Mouse (Mus musculus) gastrocnemius, postnatal 10 days (tissue): ENCODE measurements at regions not wholly inside any gene's neighbourhood (a gene's known extent, or its start where the extent isn't known, plus 50 kb on each side); places are given as distances from the start of the nearest gene placed in this dataset.

ENCODE experiments used
- DNase-seq: peaks from one replicate; pipeline ENCODE4 v3.0.0; 2021; ENCODE audit warnings: mixed read lengths

- DNase-seq, result no peak
Measured at GRCm38 (mm10) chr14:66479181-66479580, 470.2 kb upstream of the Gulo start.

GRCm38 (mm10) chr14:66478562-66478961, 469.6 kb upstream of the Gulo start:
- DNase-seq, result no peak

GRCm38 (mm10) chr14:66475026-66475425, 466.0 kb upstream of the Gulo start:
- no peak for DNase-seq

- DNase-seq, result no peak
Measured at GRCm38 (mm10) chr14:66473251-66473550, 464.2 kb upstream of the Gulo start.

GRCm38 (mm10) chr14:66472537-66473250, 463.7 kb upstream of the Gulo start:
- DNase-seq, result no peak

- DNase-seq, result no peak
Measured at GRCm38 (mm10) chr14:66462081-66462480, 453.1 kb upstream of the Gulo start.

- peak; percentile 24 for DNase-seq
Measured at GRCm38 (mm10) chr14:66460795-66461194, 451.8 kb upstream of the Gulo start.

- no peak for DNase-seq
Measured at GRCm38 (mm10) chr14:66458696-66459095, 449.7 kb upstream of the Gulo start.

- no peak for DNase-seq
Measured at GRCm38 (mm10) chr14:66457300-66457699, 448.3 kb upstream of the Gulo start.

GRCm38 (mm10) chr14:66452828-66453227, 443.8 kb upstream of the Gulo start:
- DNase-seq, result no peak

- no peak for DNase-seq
Measured at GRCm38 (mm10) chr14:66450351-66450750, 441.3 kb upstream of the Gulo start.

GRCm38 (mm10) chr14:66442576-66442975, 433.6 kb upstream of the Gulo start:
- no peak for DNase-seq

- peak; percentile 39 for DNase-seq
Measured at GRCm38 (mm10) chr14:66441825-66442224, 432.8 kb upstream of the Gulo start.

GRCm38 (mm10) chr14:66438572-66438971, 429.6 kb upstream of the Gulo start:
- DNase-seq, result no peak

- no peak for DNase-seq
Measured at GRCm38 (mm10) chr14:66438001-66438400, 429.0 kb upstream of the Gulo start.

GRCm38 (mm10) chr14:66431630-66432029, 422.6 kb upstream of the Gulo start:
- DNase-seq, result no peak

- no peak for DNase-seq
Measured at GRCm38 (mm10) chr14:66424141-66424540, 415.1 kb upstream of the Gulo start.
